Mouse (Mus musculus) olfactory bulb, adult 2 months (tissue): ENCODE results near the gene Slc24a5.

Experiments used
- CTCF ChIP-seq: fragments of 200-500 bp; IDR thresholded peaks from 2 replicates; pipeline ENCODE4 v1.5.1; 2012; ENCODE audit warnings: low read depth, mild to moderate bottlenecking, low read length, moderate library complexity; ENCODE audit not compliant: insufficient read depth
- POLR2A ChIP-seq: fragments of 200-500 bp; IDR thresholded peaks from 2 replicates; pipeline ENCODE4 v1.6.1; 2012; ENCODE audit warnings: mild to moderate bottlenecking, low read depth, low read length, moderate library complexity; ENCODE audit not compliant: insufficient read depth

DNA sequence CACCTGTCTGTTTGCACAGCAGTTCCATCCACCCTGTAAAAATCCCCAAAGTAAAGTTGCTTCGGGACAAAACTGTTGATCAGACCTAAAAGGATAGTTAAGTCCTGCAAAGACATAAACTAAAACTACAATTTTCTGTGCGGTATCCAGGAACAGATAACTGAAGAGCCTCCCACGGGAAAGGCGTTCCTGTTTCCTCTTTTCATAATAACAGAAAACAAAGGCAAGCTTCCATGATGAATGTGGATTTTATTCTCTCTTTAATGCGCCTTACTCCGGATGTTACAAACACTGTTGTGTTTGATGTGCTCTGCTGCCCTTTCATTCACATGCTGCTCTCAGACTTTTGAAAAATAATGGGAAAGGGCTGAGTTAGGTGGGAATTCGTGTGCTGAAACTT lies 37.3 kb upstream of the Slc24a5 start:
- TF ChIP-seq CTCF (no peak), POLR2A (no peak)
